Mouse (Mus musculus) kidney, adult 2 months (tissue): ENCODE measurements around the gene Il17rd.

Source experiments
- CTCF ChIP-seq: fragments of 200-500 bp; conservative IDR thresholded peaks from 2 replicates; pipeline ENCODE4 v1.5.1; 2011; ENCODE audit warnings: low read depth, mild to moderate bottlenecking, control low read depth, low read length, moderate library complexity, mixed read lengths; ENCODE audit not compliant: insufficient read depth, insufficient read length
- POLR2A ChIP-seq: fragments of 200-500 bp; IDR thresholded peaks from one replicate; pipeline ENCODE4 v1.6.1; 2011; ENCODE audit warnings: low read depth, low read length, control low read depth

DNA sequence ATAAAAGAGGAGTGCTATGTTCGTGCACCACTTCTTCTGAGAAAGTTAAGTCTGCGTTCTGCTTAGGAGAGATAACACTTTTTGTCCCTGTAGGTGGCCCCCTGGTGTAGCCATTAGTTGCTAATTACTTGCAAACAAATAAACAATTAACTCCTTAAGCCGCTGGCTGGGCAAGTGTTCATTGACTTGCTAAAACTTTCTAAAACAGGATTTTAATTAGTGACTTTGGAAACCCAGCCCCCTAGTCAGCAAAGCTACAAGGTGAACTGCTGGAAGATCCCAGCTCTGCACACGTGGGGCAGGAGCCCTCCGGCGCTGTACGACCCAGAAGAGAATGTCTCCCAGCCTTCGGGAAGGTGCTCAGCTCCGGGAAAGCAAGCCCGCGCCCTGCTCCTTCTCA is 38.4 kb upstream of the Il17rd start:
- TF ChIP-seq CTCF (no peak), POLR2A (no peak)
